Mouse (Mus musculus): ENCODE data around the gene Litaf. TPM values are rescaled to one million over a fixed set of nuclear protein-coding genes. Genes with fewer than 3 reads are reported as not detected.
"Not testable (repeated sequence)": the region's sequence is repeated elsewhere in the genome, so short reads cannot be mapped to it uniquely, and the experiment has no call there.

Litaf gene
- polyA plus RNA-seq, 1 experiment = 241 TPM

GRCm38 (mm10) chr16:10981493-10982070, 84.4 kb downstream of the Litaf start:
- Histone ChIP-seq H3K27ac (ENCODE audit: insufficient read depth, low read depth, low read length) (no peak overlapping the region), H3K4me3 (ENCODE audit: insufficient read depth, low read length) (no peak overlapping the region)

GRCm38 (mm10) chr16:10979064-10979803, 86.7 kb downstream of the Litaf start:
- no peak for TF ChIP-seq POLR2A (IDR thresholded peaks at IDR 0.05; ENCODE audit: borderline replicate concordance, low read depth, low read length)
- TF ChIP-seq CTCF (IDR thresholded peaks at IDR 0.05; ENCODE audit: low read depth, low read length) = no peak
- Histone ChIP-seq H3K4me1 (ENCODE audit: control insufficient read depth, insufficient read depth, low read length) (peaks cover 67% of the 10 kb centered on the region), H3K4me3 (ENCODE audit: insufficient read depth, low read length) (no peak overlapping the region), H3K27ac (ENCODE audit: insufficient read depth, low read depth, low read length) (0 out of 2 replicates have a peak overlapping the region, but pooled peaks have one; percentile 11)

More at GRCm38 (mm10) chr16:10981493-10982070, 84.4 kb downstream of the Litaf start:
- TF ChIP-seq POLR2A (IDR thresholded peaks at IDR 0.05; ENCODE audit: borderline replicate concordance, low read depth, low read length) (no peak), CTCF (IDR thresholded peaks at IDR 0.05; ENCODE audit: low read depth, low read length) (no peak)
- peaks cover 75% of the 10 kb centered on the region for H3K4me1 ChIP-seq (ENCODE audit: control insufficient read depth, insufficient read depth, low read length)

- H3K4me3 ChIP-seq (ENCODE audit: insufficient read depth, low read length) = no peak overlapping the region
- H3K4me1 ChIP-seq (ENCODE audit: control insufficient read depth, insufficient read depth, low read length) = peaks cover 66% of the 10 kb centered on the region
- no peak overlapping the region for H3K27ac ChIP-seq (ENCODE audit: insufficient read depth, low read depth, low read length)
- TF ChIP-seq POLR2A (IDR thresholded peaks at IDR 0.05; ENCODE audit: borderline replicate concordance, low read depth, low read length) (no peak), CTCF (IDR thresholded peaks at IDR 0.05; ENCODE audit: low read depth, low read length) (no peak)
Observed at GRCm38 (mm10) chr16:10977877-10978276, 88.1 kb downstream of the Litaf start.

- TF ChIP-seq POLR2A (IDR thresholded peaks at IDR 0.05; ENCODE audit: borderline replicate concordance, low read depth, low read length) = no peak
- TF ChIP-seq CTCF (IDR thresholded peaks at IDR 0.05; ENCODE audit: low read depth, low read length) = no peak
- H3K27ac ChIP-seq (ENCODE audit: insufficient read depth, low read depth, low read length) = peak overlapping the region; percentile 9; the same call in 1 of the 2 replicates
- H3K4me3 ChIP-seq (ENCODE audit: insufficient read depth, low read length) = no peak overlapping the region
- peaks cover 66% of the 10 kb centered on the region for H3K4me1 ChIP-seq (ENCODE audit: control insufficient read depth, insufficient read depth, low read length)
Observed at GRCm38 (mm10) chr16:10976202-10976631, 89.7 kb downstream of the Litaf start.

GRCm38 (mm10) chr16:10974939-10975338, 91.0 kb downstream of the Litaf start:
- TF ChIP-seq CTCF (IDR thresholded peaks at IDR 0.05; ENCODE audit: low read depth, low read length) (no peak), POLR2A (IDR thresholded peaks at IDR 0.05; ENCODE audit: borderline replicate concordance, low read depth, low read length) (no peak)
- Histone ChIP-seq H3K4me1 (ENCODE audit: control insufficient read depth, insufficient read depth, low read length) (peaks cover 72% of the 10 kb centered on the region), H3K27ac (ENCODE audit: insufficient read depth, low read depth, low read length) (no peak overlapping the region), H3K4me3 (ENCODE audit: insufficient read depth, low read length) (no peak overlapping the region)

GRCm38 (mm10) chr16:10974037-10974446, 91.9 kb downstream of the Litaf start:
- no peak overlapping the region for H3K27ac ChIP-seq (ENCODE audit: insufficient read depth, low read depth, low read length)
- TF ChIP-seq CTCF (IDR thresholded peaks at IDR 0.05; ENCODE audit: low read depth, low read length) (no peak), POLR2A (IDR thresholded peaks at IDR 0.05; ENCODE audit: borderline replicate concordance, low read depth, low read length) (no peak)
- H3K4me3 ChIP-seq (ENCODE audit: insufficient read depth, low read length) = no peak overlapping the region
- peaks cover 72% of the 10 kb centered on the region for H3K4me1 ChIP-seq (ENCODE audit: control insufficient read depth, insufficient read depth, low read length)

- Histone ChIP-seq H3K4me3 (ENCODE audit: insufficient read depth, low read length) (no peak overlapping the region), H3K4me1 (ENCODE audit: control insufficient read depth, insufficient read depth, low read length) (peaks cover 72% of the 10 kb centered on the region), H3K27ac (ENCODE audit: insufficient read depth, low read depth, low read length) (no peak overlapping the region)
- TF ChIP-seq POLR2A (IDR thresholded peaks at IDR 0.05; ENCODE audit: borderline replicate concordance, low read depth, low read length) (no peak), CTCF (IDR thresholded peaks at IDR 0.05; ENCODE audit: low read depth, low read length) (no peak)
Observed at GRCm38 (mm10) chr16:10972259-10972658, 93.7 kb downstream of the Litaf start.

- Histone ChIP-seq H3K4me1 (ENCODE audit: control insufficient read depth, insufficient read depth, low read length) (peaks cover 75% of the 10 kb centered on the region), H3K27ac (ENCODE audit: insufficient read depth, low read depth, low read length) (peak overlapping the region; percentile 10; the same call in 1 of the 2 replicates)
- H3K4me3 ChIP-seq (ENCODE audit: insufficient read depth, low read length) = not testable (repeated sequence)
Observed at GRCm38 (mm10) chr16:10969944-10970343, 96.0 kb downstream of the Litaf start.

- Histone ChIP-seq H3K4me3 (ENCODE audit: insufficient read depth, low read length) (no peak overlapping the region), H3K27ac (ENCODE audit: insufficient read depth, low read depth, low read length) (peak overlapping the region; percentile 10; the same call in 1 of the 2 replicates), H3K4me1 (ENCODE audit: control insufficient read depth, insufficient read depth, low read length) (peaks cover 79% of the 10 kb centered on the region)
- no peak for TF ChIP-seq CTCF (IDR thresholded peaks at IDR 0.05; ENCODE audit: low read depth, low read length)
- TF ChIP-seq POLR2A (IDR thresholded peaks at IDR 0.05; ENCODE audit: borderline replicate concordance, low read depth, low read length) = no peak
Observed at GRCm38 (mm10) chr16:10969342-10969741, 96.6 kb downstream of the Litaf start.

- peaks cover 82% of the 10 kb centered on the region for H3K4me1 ChIP-seq (ENCODE audit: control insufficient read depth, insufficient read depth, low read length)
- H3K27ac ChIP-seq (ENCODE audit: insufficient read depth, low read depth, low read length) = no peak overlapping the region
- H3K4me3 ChIP-seq (ENCODE audit: insufficient read depth, low read length) = no peak overlapping the region
- TF ChIP-seq POLR2A (IDR thresholded peaks at IDR 0.05; ENCODE audit: borderline replicate concordance, low read depth, low read length) = no peak
- TF ChIP-seq CTCF (IDR thresholded peaks at IDR 0.05; ENCODE audit: low read depth, low read length) = no peak
Observed at GRCm38 (mm10) chr16:10968299-10968698, 97.7 kb downstream of the Litaf start.

All from bone marrow macrophage, adult 2 months (primary cell).